Mouse (Mus musculus): ENCODE data around the gene Sptssa. TPM values are rescaled to one million over a fixed set of nuclear protein-coding genes. Genes with fewer than 3 reads are reported as not detected.

The Sptssa gene
- 60.7 and 101 TPM in 2 replicates for polyA plus RNA-seq (2012; rRNA removed)

- Histone ChIP-seq H3K27me3 (ENCODE audit: control insufficient read depth, insufficient read depth, low read length) (no peaks in the 10 kb centered on the region), H3K27ac (ENCODE audit: insufficient read depth, low read depth, low read length) (peak within 1 kb of the TSS; percentile 70), H3K4me3 (ENCODE audit: low read depth, low read length) (peak within 1 kb of the TSS; percentile 84), H3K4me1 (ENCODE audit: control insufficient read depth, insufficient read depth, insufficient read length, low read length) (peaks cover 26% of the 10 kb centered on the region), H3K36me3 (ENCODE audit: control insufficient read depth, insufficient read depth, low read length) (no peaks in the 10 kb centered on the region)
- TF ChIP-seq POLR2A (IDR thresholded peaks at IDR 0.05; ENCODE audit: low read depth, low read length) (peak; percentile 94), CTCF (IDR thresholded peaks at IDR 0.05; ENCODE audit: extremely low read depth, insufficient read length, insufficient replicate concordance, low read depth, low read length) (no peak)
- 9% methylated on average over 53 of the region's 53 CpGs for WGBS
Measured at GRCm38 (mm10) chr12:54656396-54657171, at the start of gene Sptssa. Gene Sptssa, minus strand, starts transcription at chr12:54656573.

GRCm38 (mm10) chr12:54699394-54699793, 43.0 kb upstream of the Sptssa start:
- 67% methylated on average over 7 of the region's 7 CpGs for WGBS
- Histone ChIP-seq H3K27me3 (ENCODE audit: control insufficient read depth, insufficient read depth, low read length) (no peaks in the 10 kb centered on the region), H3K27ac (ENCODE audit: insufficient read depth, low read depth, low read length) (no peak overlapping the region), H3K36me3 (ENCODE audit: control insufficient read depth, insufficient read depth, low read length) (no peaks in the 10 kb centered on the region), H3K4me3 (ENCODE audit: low read depth, low read length) (no peak overlapping the region), H3K4me1 (ENCODE audit: control insufficient read depth, insufficient read depth, insufficient read length, low read length) (no peaks in the 10 kb centered on the region)
- no peak for TF ChIP-seq CTCF (IDR thresholded peaks at IDR 0.05; ENCODE audit: extremely low read depth, insufficient read length, insufficient replicate concordance, low read depth, low read length)
- TF ChIP-seq POLR2A (IDR thresholded peaks at IDR 0.05; ENCODE audit: low read depth, low read length), result no peak

- H3K36me3 ChIP-seq (ENCODE audit: control insufficient read depth, insufficient read depth, low read length), result no peaks in the 10 kb centered on the region
- H3K4me1 ChIP-seq (ENCODE audit: control insufficient read depth, insufficient read depth, insufficient read length, low read length), result no peaks in the 10 kb centered on the region; the same call in 1 of the 2 replicates
- WGBS, result 38% methylated on average over 6 of the region's 6 CpGs
- no peak overlapping the region for H3K27ac ChIP-seq (ENCODE audit: insufficient read depth, low read depth, low read length)
- H3K27me3 ChIP-seq (ENCODE audit: control insufficient read depth, insufficient read depth, low read length), result no peaks in the 10 kb centered on the region
- no peak for TF ChIP-seq CTCF (IDR thresholded peaks at IDR 0.05; ENCODE audit: extremely low read depth, insufficient read length, insufficient replicate concordance, low read depth, low read length)
- no peak overlapping the region for H3K4me3 ChIP-seq (ENCODE audit: low read depth, low read length)
Measured at GRCm38 (mm10) chr12:54697791-54698250, 41.4 kb upstream of the Sptssa start.

GRCm38 (mm10) chr12:54697003-54697597, 40.7 kb upstream of the Sptssa start:
- 7% methylated on average over 7 of the region's 7 CpGs for WGBS
- H3K27ac ChIP-seq (ENCODE audit: insufficient read depth, low read depth, low read length), result no peak overlapping the region

GRCm38 (mm10) chr12:54696242-54697002, 40.0 kb upstream of the Sptssa start:
- 0% methylated on average over 32 of the region's 32 CpGs for WGBS
- peak overlapping the region; percentile 57 for H3K4me3 ChIP-seq (ENCODE audit: low read depth, low read length)
- H3K27me3 ChIP-seq (ENCODE audit: control insufficient read depth, insufficient read depth, low read length), result no peaks in the 10 kb centered on the region
- TF ChIP-seq CTCF (IDR thresholded peaks at IDR 0.05; ENCODE audit: extremely low read depth, insufficient read length, insufficient replicate concordance, low read depth, low read length) (no peak), POLR2A (IDR thresholded peaks at IDR 0.05; ENCODE audit: low read depth, low read length) (peak; percentile 98)
- H3K4me1 ChIP-seq (ENCODE audit: control insufficient read depth, insufficient read depth, insufficient read length, low read length), result no peaks in the 10 kb centered on the region; the same call in 1 of the 2 replicates
- peak overlapping the region; percentile 94 for H3K27ac ChIP-seq (ENCODE audit: insufficient read depth, low read depth, low read length)
- peaks cover 7% of the 10 kb centered on the region for H3K36me3 ChIP-seq (ENCODE audit: control insufficient read depth, insufficient read depth, low read length)

More at GRCm38 (mm10) chr12:54697003-54697597, 40.7 kb upstream of the Sptssa start:
- Histone ChIP-seq H3K36me3 (ENCODE audit: control insufficient read depth, insufficient read depth, low read length) (peaks cover 5% of the 10 kb centered on the region), H3K4me3 (ENCODE audit: low read depth, low read length) (no peak overlapping the region), H3K27me3 (ENCODE audit: control insufficient read depth, insufficient read depth, low read length) (no peaks in the 10 kb centered on the region), H3K4me1 (ENCODE audit: control insufficient read depth, insufficient read depth, insufficient read length, low read length) (no peaks in the 10 kb centered on the region; the same call in 1 of the 2 replicates)
- TF ChIP-seq CTCF (IDR thresholded peaks at IDR 0.05; ENCODE audit: extremely low read depth, insufficient read length, insufficient replicate concordance, low read depth, low read length), result no peak

GRCm38 (mm10) chr12:54695511-54696241, 39.3 kb upstream of the Sptssa start, which contains the start of gene Eapp:
Gene Eapp, minus strand, starts transcription at chr12:54695897.
- H3K36me3 ChIP-seq (ENCODE audit: control insufficient read depth, insufficient read depth, low read length), result peaks cover 12% of the 10 kb centered on the region
- peak; percentile 89 for TF ChIP-seq POLR2A (IDR thresholded peaks at IDR 0.05; ENCODE audit: low read depth, low read length)
- TF ChIP-seq CTCF (IDR thresholded peaks at IDR 0.05; ENCODE audit: extremely low read depth, insufficient read length, insufficient replicate concordance, low read depth, low read length), result no peak
- H3K4me3 ChIP-seq (ENCODE audit: low read depth, low read length), result peak within 1 kb of the TSS; percentile 72
- H3K4me1 ChIP-seq (ENCODE audit: control insufficient read depth, insufficient read depth, insufficient read length, low read length), result no peaks in the 10 kb centered on the region; the same call in 1 of the 2 replicates
- WGBS, result 1% methylated on average over 57 of the region's 57 CpGs
- H3K27me3 ChIP-seq (ENCODE audit: control insufficient read depth, insufficient read depth, low read length), result no peaks in the 10 kb centered on the region
- H3K27ac ChIP-seq (ENCODE audit: insufficient read depth, low read depth, low read length), result peak within 1 kb of the TSS; percentile 94
